29 mouse cellular contexts compared by ENCODE assay signal in genomic region chr3:40695162-40695561, GRCm38 (mm10). TPM values are rescaled to one million over a fixed set of nuclear protein-coding genes. Genes with fewer than 3 reads are reported as not detected.
DNase-seq lines count a peak whose midpoint lies in the region; ATAC-seq and TF ChIP-seq lines count a peak whose summit lies in the region.
"Had no signal": no experiment of that assay in that cellular context is flagged by ENCODE, and none has a peak within 500 bp of the region (broad histone marks: within the 10 kb centered on the region; RNA-seq: fewer than 3 reads in every experiment).

No protein-coding gene starts in this region.

- H3K27me3 ChIP-seq in cerebellum, adult 2 months (ENCODE audit: control insufficient read depth, insufficient read depth, low read length): no peaks in the 10 kb centered on the region
- H3K27me3 ChIP-seq in liver, postnatal 0 days (ENCODE audit: insufficient read depth, low read length): no peaks in the 10 kb centered on the region
- H3K27me3 ChIP-seq in hindbrain, embryonic 16.5 days (replicated peaks; ENCODE audit: control insufficient read depth, insufficient read depth, low read length): no peaks in the 10 kb centered on the region
- H3K27me3 ChIP-seq: embryonic facial prominence, embryonic 13.5 days; forebrain, embryonic 13.5 days; hindbrain, embryonic 12.5 days; hindbrain, embryonic 15.5 days; intestine, embryonic 15.5 days; Patski had no signal

- TF ChIP-seq CTCF in cerebellum, adult 2 months (IDR thresholded peaks at IDR 0.05; ENCODE audit: borderline replicate concordance, insufficient read depth, low read depth, low read length): no peak
- no peak for TF ChIP-seq CTCF in liver, postnatal 0 days (IDR thresholded peaks at IDR 0.05; ENCODE audit: low read depth)

- no peaks in the 10 kb centered on the region for H3K79me2 ChIP-seq in macrophage (ENCODE audit: inconsistent target)

- no peak overlapping the region for H3K4me3 ChIP-seq in macrophage (ENCODE audit: inconsistent target)
- H3K4me3 ChIP-seq in cerebellum, adult 2 months (replicated peaks; ENCODE audit: insufficient read depth, low read depth, low read length): no peak overlapping the region
- H3K4me3 ChIP-seq in liver, postnatal 0 days (ENCODE audit: low read depth, low read length): no peak overlapping the region
- H3K4me3 ChIP-seq in hindbrain, embryonic 16.5 days (ENCODE audit: low read length): no peak overlapping the region
- H3K4me3 ChIP-seq: embryonic facial prominence, embryonic 10.5 days; embryonic facial prominence, embryonic 13.5 days; erythroblast, embryonic 14.5 days; forebrain, embryonic 10.5 days; forebrain, embryonic 13.5 days; hindbrain, embryonic 12.5 days; hindbrain, embryonic 15.5 days; intestine, embryonic 15.5 days had no signal

- H3K9me3 ChIP-seq in liver, postnatal 0 days (ENCODE audit: low read length): no peaks in the 10 kb centered on the region
- H3K9me3 ChIP-seq in hindbrain, embryonic 16.5 days (ENCODE audit: control insufficient read depth, low read length): no peaks in the 10 kb centered on the region
- H3K9me3 ChIP-seq: embryonic facial prominence, embryonic 10.5 days; embryonic facial prominence, embryonic 13.5 days; forebrain, embryonic 10.5 days; forebrain, embryonic 13.5 days; hindbrain, embryonic 12.5 days; hindbrain, embryonic 15.5 days; intestine, embryonic 15.5 days had no signal

- 97% methylated on average over 2 of the region's 2 CpGs for WGBS in macrophage (ENCODE audit: missing documents)
- WGBS in cerebellum, adult 2 months: 99% methylated on average over 2 of the region's 2 CpGs
- WGBS in liver, postnatal 0 days (ENCODE audit: insufficient replicate concordance): 84% methylated on average over 2 of the region's 2 CpGs
- WGBS in hindbrain, embryonic 16.5 days: 96% methylated on average over 2 of the region's 2 CpGs

- peak; percentile 25 for DNase-seq in 416B (ENCODE audit: low read depth)
- peak; percentile 13 for DNase-seq in NIH3T3 (ENCODE audit: low read depth)
- DNase-seq in cerebellum, adult 2 months: no peak
- DNase-seq in liver, postnatal 0 days: no peak
- DNase-seq: adrenal gland, postnatal 10 days; cerebellum, adult 8-10 months; cerebellum, postnatal 36 days; embryo, embryonic 11 days; gastrocnemius, postnatal 36 days had no signal

- no peaks in the 10 kb centered on the region for H3K36me3 ChIP-seq in macrophage (ENCODE audit: inconsistent target)
- no peaks in the 10 kb centered on the region for H3K36me3 ChIP-seq in liver, postnatal 0 days (replicated peaks; ENCODE audit: insufficient read depth, low read length)
- no peaks in the 10 kb centered on the region; the same call in 1 of the 2 replicates for H3K36me3 ChIP-seq in hindbrain, embryonic 16.5 days (ENCODE audit: control insufficient read depth, insufficient read depth, low read length)
- H3K36me3 ChIP-seq: intestine, embryonic 15.5 days had no signal

- TF ChIP-seq EP300 in liver, postnatal 0 days (IDR thresholded peaks at IDR 0.05; ENCODE audit: low read depth): no peak

- TF ChIP-seq POLR2A in cerebellum, adult 2 months (IDR thresholded peaks at IDR 0.05; ENCODE audit: borderline replicate concordance, insufficient read depth, low read length): no peak

- no peak overlapping the region for H3K9ac ChIP-seq in liver, postnatal 0 days (replicated peaks)
- no peak overlapping the region for H3K9ac ChIP-seq in hindbrain, embryonic 16.5 days (ENCODE audit: low read depth, low read length)
- H3K9ac ChIP-seq: embryonic facial prominence, embryonic 13.5 days; forebrain, embryonic 13.5 days; hindbrain, embryonic 12.5 days; hindbrain, embryonic 15.5 days; intestine, embryonic 15.5 days had no signal

- no peak overlapping the region for H3K4me2 ChIP-seq in liver, postnatal 0 days (ENCODE audit: low read depth, low read length)
- no peak overlapping the region for H3K4me2 ChIP-seq in hindbrain, embryonic 16.5 days (ENCODE audit: low read length)
- H3K4me2 ChIP-seq: embryonic facial prominence, embryonic 13.5 days; forebrain, embryonic 13.5 days; heart, embryonic 11.5 days; hindbrain, embryonic 12.5 days; hindbrain, embryonic 15.5 days; intestine, embryonic 15.5 days had no signal

- H3K4me1 ChIP-seq in cerebellum, adult 2 months (ENCODE audit: control insufficient read depth, insufficient read depth, low read length): peaks cover 11% of the 10 kb centered on the region
- H3K4me1 ChIP-seq in liver, postnatal 0 days (ENCODE audit: insufficient read depth): peaks cover 6% of the 10 kb centered on the region
- no peaks in the 10 kb centered on the region for H3K4me1 ChIP-seq in hindbrain, embryonic 16.5 days (ENCODE audit: control insufficient read depth, insufficient read depth, low read depth, low read length)
- H3K4me1 ChIP-seq: embryonic facial prominence, embryonic 10.5 days; embryonic facial prominence, embryonic 13.5 days; forebrain, embryonic 10.5 days; forebrain, embryonic 13.5 days; hindbrain, embryonic 12.5 days; hindbrain, embryonic 15.5 days had no signal

- peak overlapping the region; percentile 15; the same call in 1 of the 2 replicates for H3K27ac ChIP-seq in macrophage
- H3K27ac ChIP-seq in cerebellum, adult 2 months (ENCODE audit: insufficient read depth, low read length): no peak overlapping the region
- no peak overlapping the region for H3K27ac ChIP-seq in liver, postnatal 0 days (ENCODE audit: low read depth)
- no peak overlapping the region for H3K27ac ChIP-seq in hindbrain, embryonic 16.5 days (ENCODE audit: low read depth, low read length)
- H3K27ac ChIP-seq: embryonic facial prominence, embryonic 10.5 days; embryonic facial prominence, embryonic 13.5 days; forebrain, embryonic 10.5 days; forebrain, embryonic 13.5 days; hindbrain, embryonic 12.5 days; hindbrain, embryonic 15.5 days; intestine, embryonic 15.5 days had no signal

- ATAC-seq in liver, postnatal 0 days: no peak
- no peak for ATAC-seq in hindbrain, embryonic 16.5 days
- ATAC-seq: CD4-positive, CD25-positive, alpha-beta regulatory T cell, adult 4 months; forebrain, embryonic 13.5 days; forebrain, embryonic 16.5 days had no signal

RNA-seq across cellular contexts. Expression of gene Slc25a31, which starts 13.5 kb away (rescaled TPM):
- total RNA-seq in macrophage (2018; cell fraction: chromatin; rRNA removed): 1 to 10 TPM in 1 of 26 experiments, under 1 TPM in 6, not detected in 19; 0.36 to 1.3 (median 0.74) TPM
- under 1 TPM in 19 of 26 experiments, not detected in 7; 0.03 to 0.42 (median 0.17) TPM for total RNA-seq in macrophage (2018; cell fraction: cytosol; rRNA removed)
- total RNA-seq in macrophage (2018; cell fraction: nucleus; rRNA removed): 1 to 10 TPM in 1 of 26 experiments, under 1 TPM in 10, not detected in 15; 0.20 to 1.5 (median 0.42) TPM
- polyA plus RNA-seq in macrophage (2018): 0.20 to 0.26 TPM (median 0.22 TPM) in 3 replicates
- polyA plus RNA-seq in cerebellum, adult 2 months (2012; rRNA removed): 0.15 TPM in 1 of 2 replicates, not detected in the other
- polyA plus RNA-seq in liver, postnatal 0 days (2015; fragmentation: Nextera tagmentation; extraction: Ambion mirVana): 0.05 and 0.06 TPM in 2 replicates
- 0.30 and 0.36 TPM in 2 replicates for polyA plus RNA-seq in hindbrain, embryonic 16.5 days (2015; fragmentation: Nextera tagmentation; extraction: Ambion mirVana)
- total RNA-seq: adrenal gland, adult 18-20 months; adrenal gland, postnatal 36 days; gastrocnemius, adult 18-20 months; gastrocnemius, postnatal 10 days; gastrocnemius, postnatal 36 days; hematopoietic stem cell, adult 5-6 weeks had no signal
- polyA plus RNA-seq: C2C12; CD4-positive, CD25-positive, alpha-beta regulatory T cell, adult 4 months; embryonic facial prominence, embryonic 10.5 days; erythroblast, embryonic 14.5 days; Patski had no signal

RNA-seq across cellular contexts. Expression of gene Hspa4l, which starts 49.1 kb away (rescaled TPM):
- 10 to 100 TPM; 22.8 to 90.0 (median 56.5) TPM for total RNA-seq in macrophage (2018; cell fraction: chromatin; rRNA removed)
- total RNA-seq in macrophage (2018; cell fraction: cytosol; rRNA removed): 10 to 100 TPM; 11.7 to 19.6 (median 15.8) TPM
- total RNA-seq in macrophage (2018; cell fraction: nucleus; rRNA removed): 10 to 100 TPM; 12.1 to 55.3 (median 28.7) TPM
- polyA plus RNA-seq in macrophage (2018): 8.3 to 17.8 TPM (median 11.8 TPM) in 3 replicates
- polyA plus RNA-seq in cerebellum, adult 2 months (2012; rRNA removed): 70.7 and 71.3 TPM in 2 replicates
- 7.8 and 11.7 TPM in 2 replicates for polyA plus RNA-seq in liver, postnatal 0 days (2015; fragmentation: Nextera tagmentation; extraction: Ambion mirVana)
- 51.5 and 56.3 TPM in 2 replicates for polyA plus RNA-seq in hindbrain, embryonic 16.5 days (2015; fragmentation: Nextera tagmentation; extraction: Ambion mirVana)

Comparison
In these comparisons a context has a peak if more than half of its experiments do, and no peak if none do; other contexts are left out.
1. DNase-seq: peak in 416B (single experiment) and NIH3T3 (single experiment); none in cerebellum, adult 2 months (0 of 2) and liver, postnatal 0 days (single experiment).